Mouse (Mus musculus): ENCODE results near the gene Vps72.
"Not testable (repeated sequence)": the region's sequence is repeated elsewhere in the genome, so short reads cannot be mapped to it uniquely, and the experiment has no call there.

Gene Vps72

GRCm38 (mm10) chr3:95134133-95134532 is 23.3 kb downstream of the Vps72 start:
- DNase-seq (ENCODE audit: low spot score), result not testable (repeated sequence)

GRCm38 (mm10) chr3:95135023-95135422 is 24.2 kb downstream of the Vps72 start:
- peak; percentile 40 for DNase-seq (ENCODE audit: low spot score)

- no peak for DNase-seq (ENCODE audit: low spot score)
Observed at GRCm38 (mm10) chr3:95135433-95136052, 24.7 kb downstream of the Vps72 start.

DNA sequence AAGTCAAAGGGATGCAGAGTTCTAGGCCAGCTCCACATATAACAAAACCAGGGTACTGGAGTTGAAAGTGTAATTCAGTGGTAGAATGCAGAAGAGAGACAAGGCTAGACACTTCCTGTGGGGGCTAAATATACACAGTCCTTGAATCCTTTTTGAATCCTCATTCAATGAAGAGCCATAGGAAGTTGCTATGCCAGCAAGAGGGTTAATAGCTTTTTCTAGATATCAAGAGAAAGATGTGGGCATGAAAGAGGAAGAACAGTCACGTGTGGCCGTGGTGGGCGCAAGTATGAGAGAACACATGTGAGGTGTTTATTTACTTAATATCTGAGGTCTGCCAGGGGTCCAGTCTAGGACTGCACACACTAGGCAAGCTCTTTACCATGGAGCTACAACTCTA is 25.5 kb downstream of the Vps72 start:
- DNase-seq (ENCODE audit: low spot score), result no peak

DNA sequence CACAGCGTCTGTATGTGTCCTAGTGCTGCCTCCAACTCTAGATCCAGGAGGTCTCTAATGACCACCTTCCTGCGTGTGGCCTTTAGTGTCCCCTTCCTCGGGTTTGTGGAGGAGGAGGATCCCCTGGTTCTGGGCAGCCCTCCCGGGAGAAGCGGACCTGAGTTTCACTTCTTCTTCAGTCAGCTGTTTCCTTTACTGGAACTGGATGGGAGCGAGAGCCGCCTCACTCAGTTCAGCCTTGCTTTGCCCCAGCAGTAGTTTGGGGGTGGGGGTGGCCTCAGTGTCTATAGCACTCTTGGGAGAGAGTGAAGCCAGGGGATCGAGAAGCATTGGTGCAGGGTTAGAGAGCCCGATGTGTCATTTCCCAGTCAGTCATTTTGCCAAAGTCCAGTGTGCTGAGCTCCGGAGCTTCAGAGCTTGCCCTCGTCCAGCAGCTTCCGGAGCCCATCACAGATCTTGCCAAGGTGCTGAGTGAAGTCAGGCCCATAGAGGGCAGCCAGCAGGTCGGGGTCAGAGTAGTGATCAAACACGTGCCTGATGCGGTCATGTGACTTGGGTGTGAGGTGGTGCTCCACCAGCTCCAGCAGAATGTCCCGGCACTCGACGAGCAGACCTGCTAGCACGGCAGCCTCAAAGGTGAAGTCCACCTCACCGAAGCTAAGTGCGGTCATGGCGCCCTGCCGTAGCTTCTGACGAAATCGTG is 28.9 kb downstream of the Vps72 start:
- DNase-seq (ENCODE audit: low spot score), result no peak

GRCm38 (mm10) chr3:95140289-95140595 is 29.4 kb downstream of the Vps72 start:
- DNase-seq (ENCODE audit: low spot score), result no peak

GRCm38 (mm10) chr3:95140795-95141194 is 30.0 kb downstream of the Vps72 start:
- DNase-seq (ENCODE audit: low spot score), result no peak

GRCm38 (mm10) chr3:95141474-95141873 is 30.7 kb downstream of the Vps72 start:
- DNase-seq (ENCODE audit: low spot score), result no peak

GRCm38 (mm10) chr3:95141952-95142616 is 31.3 kb downstream of the Vps72 start, which contains the start of gene Tnfaip8l2:
TSS of gene Tnfaip8l2 (minus strand) at chr3:95142360.
- no peak for DNase-seq (ENCODE audit: low spot score)

- DNase-seq (ENCODE audit: low spot score), result peak; percentile 88
Observed at GRCm38 (mm10) chr3:95142617-95143011, 31.8 kb downstream of the Vps72 start.

DNA sequence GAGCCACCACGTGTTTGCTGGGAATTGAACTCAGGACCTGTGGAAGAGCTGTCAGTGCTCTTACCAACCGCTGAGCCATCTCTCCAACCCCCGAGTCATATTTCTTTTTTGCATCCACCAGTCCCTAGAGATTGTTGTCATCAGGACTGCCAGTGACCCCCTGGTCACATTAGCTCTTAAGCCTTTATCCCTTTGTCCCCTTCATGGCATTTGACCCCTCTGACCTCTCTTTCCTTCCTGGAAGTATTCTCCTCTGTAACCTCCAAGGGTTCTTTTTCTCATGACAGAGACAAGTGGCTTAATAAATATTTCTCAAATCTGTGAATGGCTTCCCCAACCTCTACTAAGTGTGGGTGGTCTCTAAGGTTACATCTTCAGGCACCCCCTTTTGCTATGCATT is 37.1 kb downstream of the Vps72 start:
- DNase-seq (ENCODE audit: low spot score), result peak; percentile 54

DNA sequence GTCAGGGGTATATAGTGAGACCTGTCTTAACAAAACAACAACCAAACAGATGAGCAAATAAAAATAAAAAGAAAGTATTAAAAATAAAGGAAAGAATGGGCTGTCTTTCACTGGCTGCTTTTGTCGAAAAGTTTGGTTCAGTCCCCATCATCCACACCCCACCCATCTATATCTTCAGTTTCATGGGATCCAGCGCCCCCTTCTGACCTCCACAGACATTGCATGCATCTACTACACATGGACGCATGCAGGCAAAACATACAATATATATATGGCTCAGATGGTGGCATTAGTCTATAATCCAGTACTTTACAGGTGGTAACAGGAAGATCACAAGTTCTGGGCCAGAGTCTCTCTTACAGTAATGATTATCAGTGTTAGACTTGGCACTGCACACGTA is 43.1 kb downstream of the Vps72 start:
- no peak for DNase-seq (ENCODE audit: low spot score)

DNA sequence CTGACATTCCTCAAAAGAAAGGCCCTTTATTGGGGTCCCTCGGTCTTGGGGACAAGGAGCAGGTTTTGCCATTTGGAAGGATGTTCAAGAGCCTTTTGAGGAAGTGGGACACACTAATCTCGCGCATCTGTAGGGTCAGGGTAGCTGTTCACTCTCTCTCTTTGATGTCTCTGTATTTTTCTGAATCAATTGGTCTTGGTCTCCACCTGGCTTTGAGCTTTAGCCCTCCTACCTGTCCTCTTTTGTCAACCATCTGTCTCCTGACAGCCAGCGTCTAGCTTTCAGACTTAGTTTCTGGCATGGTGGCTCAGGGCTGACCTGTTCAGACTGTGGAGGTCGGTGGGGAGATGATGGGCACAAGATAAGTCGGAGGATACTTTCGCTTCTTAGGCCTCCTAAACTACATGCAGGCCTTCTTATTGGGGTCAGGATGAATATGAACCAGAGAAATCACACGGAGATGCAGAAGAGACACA is 48.7 kb downstream of the Vps72 start:
- peak; percentile 38 for DNase-seq (ENCODE audit: low spot score)

- peak; percentile 95 for DNase-seq (ENCODE audit: low spot score)
Observed at GRCm38 (mm10) chr3:95159987-95160963, 49.5 kb downstream of the Vps72 start, which contains the start of gene Sema6c. TSS of gene Sema6c (plus strand) at chr3:95160457.

- DNase-seq (ENCODE audit: low spot score), result peak; percentile 53
Observed at GRCm38 (mm10) chr3:95161041-95161551, 50.3 kb downstream of the Vps72 start.

DNA sequence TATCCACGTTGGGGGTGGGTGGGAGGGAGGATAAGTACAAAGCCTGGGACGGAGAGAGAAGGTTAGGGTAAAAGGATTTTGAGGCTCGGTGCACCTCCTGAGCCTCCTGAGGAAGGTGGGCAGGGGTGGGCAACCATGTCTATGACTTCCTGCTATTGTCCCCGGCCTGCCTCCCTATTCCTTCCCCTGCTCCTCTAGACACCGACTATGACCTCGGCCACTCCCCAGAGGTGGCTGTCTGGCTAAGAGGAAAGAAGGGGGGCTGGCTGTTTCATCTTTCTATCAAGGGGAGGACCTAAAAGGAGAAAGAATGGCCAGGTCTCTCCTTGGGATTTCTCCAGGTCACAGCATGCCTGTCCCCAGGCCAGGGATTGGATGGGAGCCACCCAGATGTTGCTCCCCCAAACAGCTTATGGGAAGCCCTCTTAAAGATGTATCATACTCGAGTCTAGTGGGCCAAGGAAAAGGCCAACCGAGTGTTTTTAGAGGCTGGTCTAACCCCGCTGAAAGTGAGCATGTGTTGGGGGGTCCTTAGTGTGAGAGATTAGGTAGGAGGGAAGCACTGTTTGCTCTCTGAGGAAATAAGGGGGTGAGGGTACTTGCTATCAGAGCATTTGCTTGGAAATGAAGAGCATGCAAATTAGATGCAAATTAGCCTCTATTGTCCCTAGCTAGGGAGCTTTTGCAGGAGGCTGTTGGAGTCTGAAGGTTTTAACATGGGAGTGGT is 51.0 kb downstream of the Vps72 start:
- DNase-seq (ENCODE audit: low spot score), result no peak

DNA sequence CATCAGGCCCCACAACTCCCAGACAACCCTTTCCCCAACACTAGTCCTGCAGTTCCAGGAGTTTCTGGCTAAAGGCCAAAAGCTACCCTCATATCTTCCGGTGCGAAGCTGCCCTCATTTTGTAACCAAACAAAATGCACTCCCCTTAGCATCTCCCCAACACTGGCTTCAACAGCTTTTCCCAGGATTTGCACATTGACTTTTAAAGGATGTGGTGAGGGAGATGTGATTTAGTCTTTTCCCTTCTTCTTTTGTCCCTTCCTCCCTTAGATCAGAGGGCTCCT is 51.5 kb downstream of the Vps72 start:
- DNase-seq (ENCODE audit: low spot score), result no peak

DNA sequence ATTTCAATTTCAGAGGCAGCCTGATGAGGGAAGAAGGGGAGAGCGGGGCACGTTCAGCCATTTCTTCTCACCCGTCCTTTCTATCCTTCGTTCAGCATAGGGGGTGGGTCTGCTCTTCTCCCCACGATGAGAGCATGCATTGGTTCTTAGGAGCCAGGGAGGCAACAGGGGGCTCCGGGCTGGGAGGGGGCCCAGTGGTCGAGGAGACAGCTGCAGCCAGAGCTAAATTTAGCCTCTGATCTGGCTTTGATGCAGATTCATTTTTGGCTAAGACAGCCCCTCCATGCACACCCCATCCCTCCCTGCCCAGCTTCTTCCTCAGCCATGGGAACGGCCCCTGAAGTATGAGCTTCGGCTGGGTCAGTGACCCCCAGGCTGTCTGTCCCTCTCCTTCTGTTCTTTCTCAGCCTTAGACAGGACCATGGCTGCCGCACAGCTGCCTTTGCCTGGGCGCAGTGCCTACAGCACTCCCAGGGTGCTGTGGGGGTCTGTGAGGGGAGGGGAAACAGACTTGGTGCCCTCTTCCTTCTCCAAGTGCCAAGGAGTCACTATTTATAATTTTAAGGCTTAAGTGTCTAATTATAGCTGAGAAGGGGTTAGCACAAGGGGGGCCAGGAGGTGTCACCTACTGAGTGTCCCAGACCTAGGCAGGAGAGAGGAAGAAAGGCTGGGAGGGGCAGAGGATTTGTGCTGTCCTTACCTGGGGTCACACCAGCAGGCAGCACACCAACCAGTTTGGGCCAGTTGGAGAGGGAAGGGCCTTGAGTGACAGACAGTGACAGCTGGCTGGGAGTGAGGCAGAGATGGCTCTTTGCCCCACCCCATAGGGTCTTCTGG is 52.8 kb downstream of the Vps72 start:
- no peak for DNase-seq (ENCODE audit: low spot score)

DNA sequence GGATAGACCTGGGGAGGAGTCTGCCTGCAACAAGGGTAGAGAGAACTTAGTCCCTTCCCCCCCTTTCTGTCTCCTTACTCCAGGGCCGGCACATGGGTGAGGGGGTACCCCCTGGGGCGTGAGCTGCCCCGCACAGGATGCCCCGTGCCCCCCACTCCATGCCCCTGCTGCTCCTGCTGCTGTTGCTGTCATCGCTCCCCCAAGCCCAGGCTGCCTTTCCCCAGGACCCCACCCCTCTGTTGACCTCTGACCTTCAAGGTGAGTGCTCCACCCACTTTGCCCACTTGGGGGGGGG is 53.4 kb downstream of the Vps72 start:
- DNase-seq (ENCODE audit: low spot score), result no peak

GRCm38 (mm10) chr3:95164840-95165239 is 54.0 kb downstream of the Vps72 start:
- no peak for DNase-seq (ENCODE audit: low spot score)

DNA sequence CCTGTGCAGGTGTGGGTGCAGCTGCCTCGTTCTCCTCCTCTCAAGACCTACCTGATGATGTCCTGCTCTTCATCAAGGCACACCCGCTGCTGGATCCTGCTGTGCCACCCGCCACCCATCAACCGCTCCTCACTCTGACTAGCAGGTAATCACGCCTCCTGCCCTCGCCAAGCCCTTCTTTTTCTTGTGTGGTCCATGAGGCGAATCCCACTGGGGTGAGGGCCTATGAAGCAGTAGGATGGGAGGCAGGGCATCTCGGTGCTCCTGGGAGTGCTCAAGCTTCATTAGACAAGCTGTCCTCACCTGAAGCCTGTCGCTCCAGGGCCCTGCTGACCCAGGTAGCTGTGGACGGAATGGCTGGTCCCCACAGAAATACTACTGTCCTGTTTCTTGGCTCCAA is 59.2 kb downstream of the Vps72 start:
- DNase-seq (ENCODE audit: low spot score), result no peak

All from embryo, embryonic 10.5 days (tissue).